34 mouse cellular contexts compared by ENCODE assay signal in genomic region chr1:93150907-93151661, GRCm38 (mm10). TPM values are rescaled to one million over a fixed set of nuclear protein-coding genes. Genes with fewer than 3 reads are reported as not detected.
A peak's percentile ranks its signal among the peaks of the same experiment; 100 is the strongest.
DNase-seq lines count a peak whose midpoint lies in the region; ATAC-seq and TF ChIP-seq lines count a peak whose summit lies in the region.
"Had no signal": no experiment of that assay in that cellular context is flagged by ENCODE, and none has a peak within 500 bp of the region (broad histone marks: within the 10 kb centered on the region; RNA-seq: fewer than 3 reads in every experiment).

No protein-coding gene starts in this region.

- H3K27ac ChIP-seq in heart, embryonic 13.5 days (replicated peaks), result peak overlapping the region; percentile 42; the same call in 1 of the 2 replicates
- no peak overlapping the region for H3K27ac ChIP-seq in heart, embryonic 16.5 days (ENCODE audit: low read length)
- H3K27ac ChIP-seq in lung, embryonic 14.5 days (ENCODE audit: low read depth), result no peak overlapping the region
- H3K27ac ChIP-seq: embryonic facial prominence, embryonic 10.5 days; embryonic facial prominence, embryonic 13.5 days; forebrain, embryonic 12.5 days; forebrain, embryonic 15.5 days; heart, embryonic 10.5 days; hindbrain, embryonic 14.5 days; hindbrain, postnatal 0 days had no signal

- intact Hi-C loops in heart, postnatal 10 days (cut with DNase I), result no loop called here
- intact Hi-C loops in heart, postnatal 36 days (cut with DNase I), result no loop called here

- H3K9me3 ChIP-seq in heart, embryonic 13.5 days, result no peaks in the 10 kb centered on the region
- H3K9me3 ChIP-seq in heart, embryonic 16.5 days (replicated peaks; ENCODE audit: control insufficient read depth, low read length), result no peaks in the 10 kb centered on the region
- no peaks in the 10 kb centered on the region for H3K9me3 ChIP-seq in lung, embryonic 14.5 days (ENCODE audit: low read depth, low read length)
- H3K9me3 ChIP-seq: embryonic facial prominence, embryonic 10.5 days; embryonic facial prominence, embryonic 13.5 days; forebrain, embryonic 12.5 days; forebrain, embryonic 15.5 days; heart, embryonic 10.5 days had no signal

- DNase-seq in heart, postnatal 10 days, result no peak
- DNase-seq in heart, postnatal 36 days, result no peak
- peak; percentile 26 for DNase-seq in lung, embryonic 14.5 days
- DNase-seq in lung, postnatal 10 days, result no peak
- peak; percentile 52 for DNase-seq in lung, postnatal 36 days
- DNase-seq in lung, postnatal 4 days, result no peak
- DNase-seq: adrenal gland, adult 8-10 months; adrenal gland, postnatal 25 days; cerebellum, adult 11-12 months; cerebellum, adult 8-10 months; cerebellum, postnatal 10 days; cerebellum, postnatal 36 days; embryo, embryonic 11 days; gastrocnemius, postnatal 25 days; heart, adult 18-20 months; heart, postnatal 4 days had no signal

- no peak for ATAC-seq in heart, embryonic 13.5 days (ENCODE audit: extremely low read depth, insufficient number of reproducible peaks, low FRiP score, low TSS enrichment)
- ATAC-seq in heart, embryonic 16.5 days (replicated peaks; ENCODE audit: extremely low read depth, insufficient read depth, low FRiP score), result peak; percentile 76
- no peak for ATAC-seq in lung, embryonic 14.5 days (ENCODE audit: insufficient read depth)
- ATAC-seq: activated CD4-positive, CD25-positive, alpha-beta regulatory T cell, adult 4 months; forebrain, embryonic 15.5 days; hindbrain, postnatal 0 days; inflammation-experienced regulatory T-cells, adult 6 months had no signal

- H3K36me3 ChIP-seq in heart, embryonic 13.5 days, result no peaks in the 10 kb centered on the region
- H3K36me3 ChIP-seq in heart, embryonic 16.5 days (ENCODE audit: control insufficient read depth, insufficient read depth), result no peaks in the 10 kb centered on the region
- no peaks in the 10 kb centered on the region for H3K36me3 ChIP-seq in lung, embryonic 14.5 days (ENCODE audit: insufficient read depth)
- H3K36me3 ChIP-seq: embryonic facial prominence, embryonic 10.5 days; embryonic facial prominence, embryonic 13.5 days; forebrain, embryonic 12.5 days; forebrain, embryonic 15.5 days; heart, embryonic 10.5 days had no signal

- peaks cover 9% of the 10 kb centered on the region for H3K4me1 ChIP-seq in heart, embryonic 13.5 days
- H3K4me1 ChIP-seq in heart, embryonic 16.5 days (ENCODE audit: control insufficient read depth, insufficient read depth, low read length), result no peaks in the 10 kb centered on the region; the same call in 1 of the 2 replicates
- H3K4me1 ChIP-seq in lung, embryonic 14.5 days (ENCODE audit: insufficient read depth), result no peaks in the 10 kb centered on the region
- H3K4me1 ChIP-seq: embryonic facial prominence, embryonic 10.5 days; embryonic facial prominence, embryonic 13.5 days; forebrain, embryonic 12.5 days; forebrain, embryonic 15.5 days had no signal

- no peak overlapping the region for H3K9ac ChIP-seq in heart, embryonic 13.5 days
- no peak overlapping the region for H3K9ac ChIP-seq in heart, embryonic 16.5 days (ENCODE audit: low read length)
- no peak overlapping the region for H3K9ac ChIP-seq in lung, embryonic 14.5 days
- H3K9ac ChIP-seq: embryonic facial prominence, embryonic 13.5 days; forebrain, embryonic 12.5 days; forebrain, embryonic 15.5 days; hindbrain, embryonic 14.5 days had no signal

- no peak overlapping the region for H3K4me2 ChIP-seq in heart, embryonic 13.5 days
- H3K4me2 ChIP-seq in heart, embryonic 16.5 days (ENCODE audit: low read depth, low read length), result no peak overlapping the region
- no peak overlapping the region for H3K4me2 ChIP-seq in lung, embryonic 14.5 days
- H3K4me2 ChIP-seq: embryonic facial prominence, embryonic 13.5 days; forebrain, embryonic 12.5 days; forebrain, embryonic 15.5 days; hindbrain, embryonic 14.5 days had no signal

- no peak for TF ChIP-seq CTCF in lung, embryonic 14.5 days (IDR thresholded peaks at IDR 0.05; ENCODE audit: low read depth)

- no peak overlapping the region for H3K4me3 ChIP-seq in heart, embryonic 13.5 days
- no peak overlapping the region for H3K4me3 ChIP-seq in heart, embryonic 16.5 days (ENCODE audit: low read length)
- no peak overlapping the region for H3K4me3 ChIP-seq in lung, embryonic 14.5 days (ENCODE audit: low read depth, low read length)
- H3K4me3 ChIP-seq: embryonic facial prominence, embryonic 10.5 days; embryonic facial prominence, embryonic 13.5 days; erythroblast, embryonic 14.5 days; forebrain, embryonic 12.5 days; forebrain, embryonic 15.5 days; heart, embryonic 10.5 days had no signal

- 29% methylated on average over 2 of the region's 2 CpGs for WGBS in heart, embryonic 13.5 days
- WGBS in heart, embryonic 16.5 days, result 43% methylated on average over 2 of the region's 2 CpGs
- 53% methylated on average over 2 of the region's 2 CpGs for WGBS in lung, embryonic 14.5 days

- H3K27me3 ChIP-seq in heart, embryonic 13.5 days (replicated peaks), result peaks cover 72% of the 10 kb centered on the region
- H3K27me3 ChIP-seq in heart, embryonic 16.5 days (ENCODE audit: control insufficient read depth, insufficient read depth, low read length), result peaks cover 19% of the 10 kb centered on the region
- H3K27me3 ChIP-seq in lung, embryonic 14.5 days (ENCODE audit: insufficient read depth, low read length), result no peaks in the 10 kb centered on the region
- H3K27me3 ChIP-seq: embryonic facial prominence, embryonic 13.5 days; forebrain, embryonic 12.5 days; forebrain, embryonic 15.5 days had no signal

RNA-seq across cellular contexts. Expression of gene 2310007B03Rik, which starts 9.7 kb away (rescaled TPM):
- polyA plus RNA-seq in heart, embryonic 13.5 days (2015; fragmentation: Nextera tagmentation; extraction: Ambion mirVana), result 0.12 and 0.24 TPM in 2 replicates
- total RNA-seq in heart, postnatal 10 days (2021), result not detected
- polyA plus RNA-seq in heart, embryonic 16.5 days (2015; fragmentation: Nextera tagmentation; extraction: Ambion mirVana), result 0.75 and 2.1 TPM in 2 replicates
- total RNA-seq in heart, postnatal 36 days (2021), result not detected
- 9.5 TPM in 2 replicates for polyA plus RNA-seq in lung, embryonic 14.5 days (2014; fragmentation: Nextera tagmentation; extraction: Ambion mirVana)
- total RNA-seq: adrenal gland, adult 8-10 months; adrenal gland, postnatal 25 days; gastrocnemius, adult 8-10 months; gastrocnemius, postnatal 25 days; heart, postnatal 4 days had no signal
- polyA plus RNA-seq: activated CD4-positive, CD25-positive, alpha-beta regulatory T cell, adult 4 months; cortical plate, adult 2 months; erythroblast, embryonic 14.5 days; inflammation-experienced regulatory T-cells, adult 6 months had no signal

RNA-seq across cellular contexts. Expression of gene Agxt, which starts 16.0 kb away (rescaled TPM):
- 0.27 TPM in 1 of 2 replicates, not detected in the other for polyA plus RNA-seq in heart, embryonic 13.5 days (2015; fragmentation: Nextera tagmentation; extraction: Ambion mirVana)
- total RNA-seq in heart, postnatal 10 days (2021), result not detected
- not detected in 2 replicates for polyA plus RNA-seq in heart, embryonic 16.5 days (2015; fragmentation: Nextera tagmentation; extraction: Ambion mirVana)
- total RNA-seq in heart, postnatal 36 days (2021), result not detected
- 0.27 TPM in 1 of 2 replicates, not detected in the other for polyA plus RNA-seq in lung, embryonic 14.5 days (2014; fragmentation: Nextera tagmentation; extraction: Ambion mirVana)
- total RNA-seq: adrenal gland, postnatal 25 days; ES-E14; gastrocnemius, adult 8-10 months; gastrocnemius, postnatal 25 days; heart, adult 18-20 months; heart, postnatal 4 days; hindbrain, postnatal 0 days had no signal
- polyA plus RNA-seq: activated CD4-positive, CD25-positive, alpha-beta regulatory T cell, adult 4 months; brain, embryonic 14.5 days; cortical plate, adult 2 months; embryonic facial prominence, embryonic 10.5 days; embryonic facial prominence, embryonic 13.5 days; forebrain, embryonic 12.5 days; forebrain, embryonic 15.5 days; gonadal fat pad, adult 2 months; hindbrain, embryonic 11.5 days; hindbrain, embryonic 14.5 days; hindbrain, postnatal 0 days; inflammation-experienced regulatory T-cells, adult 6 months had no signal

RNA-seq across cellular contexts. Expression of gene Crocc2, which starts 17.4 kb away (rescaled TPM):
- 0.17 and 0.31 TPM in 2 replicates for polyA plus RNA-seq in heart, embryonic 13.5 days (2015; fragmentation: Nextera tagmentation; extraction: Ambion mirVana)
- under 1 TPM; 0.19 to 0.37 TPM for total RNA-seq in heart, postnatal 10 days (2021)
- polyA plus RNA-seq in heart, embryonic 16.5 days (2015; fragmentation: Nextera tagmentation; extraction: Ambion mirVana), result 0.38 and 0.95 TPM in 2 replicates
- total RNA-seq in heart, postnatal 36 days (2021), result not detected
- polyA plus RNA-seq in lung, embryonic 14.5 days (2014; fragmentation: Nextera tagmentation; extraction: Ambion mirVana), result 2.8 and 3.7 TPM in 2 replicates
- total RNA-seq: gastrocnemius, adult 8-10 months; gastrocnemius, postnatal 25 days had no signal
- polyA plus RNA-seq: activated CD4-positive, CD25-positive, alpha-beta regulatory T cell, adult 4 months; erythroblast, embryonic 14.5 days; inflammation-experienced regulatory T-cells, adult 6 months had no signal

RNA-seq across cellular contexts. Expression of gene Kif1a, which starts 49.3 kb away (rescaled TPM):
- 9.7 and 10.8 TPM in 2 replicates for polyA plus RNA-seq in heart, embryonic 13.5 days (2015; fragmentation: Nextera tagmentation; extraction: Ambion mirVana)
- total RNA-seq in heart, postnatal 10 days (2021), result 1 to 10 TPM; 3.1 to 3.4 TPM
- polyA plus RNA-seq in heart, embryonic 16.5 days (2015; fragmentation: Nextera tagmentation; extraction: Ambion mirVana), result 8.3 and 11.3 TPM in 2 replicates
- total RNA-seq in heart, postnatal 36 days (2021), result 1 to 10 TPM; 1.7 to 2.0 TPM
- polyA plus RNA-seq in lung, embryonic 14.5 days (2014; fragmentation: Nextera tagmentation; extraction: Ambion mirVana), result 8.6 and 11.2 TPM in 2 replicates
- polyA plus RNA-seq: activated CD4-positive, CD25-positive, alpha-beta regulatory T cell, adult 4 months; inflammation-experienced regulatory T-cells, adult 6 months had no signal

Comparison
In these comparisons a context has a peak if more than half of its experiments do, and no peak if none do; other contexts are left out.
1. DNase-seq: peak in lung, embryonic 14.5 days (single experiment) and lung, postnatal 36 days (single experiment); none in heart, postnatal 10 days (0 of 2), heart, postnatal 36 days (0 of 2), lung, postnatal 10 days (single experiment) and lung, postnatal 4 days (0 of 2).